Mouse (Mus musculus): ENCODE data around the gene Pltp. TPM values are rescaled to one million over a fixed set of nuclear protein-coding genes. Genes with fewer than 3 reads are reported as not detected.
"Not testable (repeated sequence)": the region's sequence is repeated elsewhere in the genome, so short reads cannot be mapped to it uniquely, and the experiment has no call there.

Pltp gene
- polyA plus RNA-seq, 1 experiment from 2014 or later: 57.1 TPM

GRCm38 (mm10) chr2:164877376-164878215 is 20.1 kb upstream of the Pltp start:
- H3K9me3 ChIP-seq; H3K27me3 ChIP-seq; H3K9ac ChIP-seq; H3K36me3 ChIP-seq; H3K27ac ChIP-seq; ATAC-seq (ENCODE audit: insufficient number of reproducible peaks, low FRiP score, low TSS enrichment, low read depth): not testable (repeated sequence)
- H3K4me1 ChIP-seq: peaks cover 32% of the 10 kb centered on the region
- peak overlapping the region; percentile 92; the same call in 1 of the 2 replicates for H3K4me3 ChIP-seq
- WGBS: 71% methylated on average over 11 of the region's 11 CpGs
- peak overlapping the region; percentile 83; the same call in 1 of the 2 replicates for H3K4me2 ChIP-seq

DNA sequence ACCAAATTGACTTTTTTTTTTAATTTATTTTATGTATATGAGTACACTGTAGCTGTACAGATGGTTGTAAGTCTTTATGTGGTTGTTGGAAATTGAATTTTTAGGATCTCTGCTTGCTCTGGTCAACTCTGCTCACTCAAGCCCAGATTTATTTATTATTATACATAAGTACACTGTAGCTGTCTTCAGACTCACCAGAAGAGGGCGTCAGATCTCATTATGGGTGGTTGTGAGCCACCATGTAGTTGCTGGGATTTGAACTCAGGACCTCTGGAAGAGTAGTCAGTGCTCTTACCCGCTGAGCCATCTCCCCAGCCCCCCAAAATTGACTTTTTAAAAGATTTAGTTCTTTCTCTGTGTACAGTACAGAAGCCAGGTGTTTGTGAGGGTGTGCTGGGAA is 18.1 kb upstream of the Pltp start:
- not testable (repeated sequence) for ATAC-seq (ENCODE audit: insufficient number of reproducible peaks, low FRiP score, low TSS enrichment, low read depth); H3K9me3 ChIP-seq; H3K9ac ChIP-seq; H3K4me3 ChIP-seq; H3K4me2 ChIP-seq; H3K27ac ChIP-seq; H3K27me3 ChIP-seq; H3K36me3 ChIP-seq
- H3K4me1 ChIP-seq: peaks cover 28% of the 10 kb centered on the region
- 42% methylated on average over 2 of the region's 2 CpGs for WGBS

- peak; percentile 11; the same call in 1 of the 2 replicates for ATAC-seq (ENCODE audit: insufficient number of reproducible peaks, low FRiP score, low TSS enrichment, low read depth)
- Histone ChIP-seq H3K4me1 (peaks cover 22% of the 10 kb centered on the region), H3K27me3 (no peaks in the 10 kb centered on the region), H3K4me3 (no peak overlapping the region), H3K27ac (peak overlapping the region; percentile 57), H3K36me3 (peaks cover 5% of the 10 kb centered on the region; the same call in 1 of the 2 replicates), H3K4me2 (no peak overlapping the region), H3K9me3 (no peaks in the 10 kb centered on the region), H3K9ac (no peak overlapping the region)
- WGBS: 25% methylated on average over 1 of the region's 1 CpGs
These were observed 16.8 kb upstream of the Pltp start for GRCm38 (mm10) chr2:164874239-164874769.

DNA sequence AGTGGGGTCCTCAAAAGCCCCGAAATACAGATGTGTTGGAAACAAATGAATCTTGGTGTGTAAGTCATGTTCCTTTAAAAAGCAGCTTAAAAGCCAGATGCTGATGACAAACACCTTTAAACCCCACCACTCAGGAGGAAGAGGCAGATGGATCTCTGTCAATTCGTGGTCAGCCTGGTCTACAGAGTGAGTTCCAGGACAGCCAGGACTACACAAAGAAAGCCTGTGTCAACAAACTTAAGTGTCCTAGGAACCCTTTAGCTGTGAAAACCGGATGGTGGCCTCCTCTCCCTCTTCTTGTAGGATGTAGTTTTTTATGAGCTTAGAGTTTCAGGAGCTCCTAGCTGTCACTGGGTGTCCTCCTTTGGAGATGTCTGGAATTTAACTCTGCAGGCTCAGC is 16.1 kb upstream of the Pltp start:
- no peaks in the 10 kb centered on the region for H3K9me3 ChIP-seq
- no peak for ATAC-seq (ENCODE audit: insufficient number of reproducible peaks, low FRiP score, low TSS enrichment, low read depth)
- peaks cover 20% of the 10 kb centered on the region for H3K4me1 ChIP-seq
- H3K9ac ChIP-seq: no peak overlapping the region
- H3K4me2 ChIP-seq: no peak overlapping the region
- 54% methylated on average over 3 of the region's 3 CpGs for WGBS
- peak overlapping the region; percentile 57; the same call in 1 of the 2 replicates for H3K27ac ChIP-seq
- no peaks in the 10 kb centered on the region for H3K27me3 ChIP-seq
- H3K4me3 ChIP-seq: no peak overlapping the region
- H3K36me3 ChIP-seq: peaks cover 5% of the 10 kb centered on the region; the same call in 1 of the 2 replicates

GRCm38 (mm10) chr2:164871602-164872303 is 14.2 kb upstream of the Pltp start:
- no peaks in the 10 kb centered on the region for H3K36me3 ChIP-seq
- H3K9ac ChIP-seq: no peak overlapping the region
- ATAC-seq (ENCODE audit: insufficient number of reproducible peaks, low FRiP score, low TSS enrichment, low read depth): no peak
- H3K9me3 ChIP-seq: peaks cover 3% of the 10 kb centered on the region; the same call in 1 of the 2 replicates
- H3K27ac ChIP-seq: no peak overlapping the region
- H3K4me1 ChIP-seq: peaks cover 13% of the 10 kb centered on the region
- H3K27me3 ChIP-seq: no peaks in the 10 kb centered on the region
- 59% methylated on average over 6 of the region's 6 CpGs for WGBS
- H3K4me2 ChIP-seq: no peak overlapping the region
- no peak overlapping the region for H3K4me3 ChIP-seq

DNA sequence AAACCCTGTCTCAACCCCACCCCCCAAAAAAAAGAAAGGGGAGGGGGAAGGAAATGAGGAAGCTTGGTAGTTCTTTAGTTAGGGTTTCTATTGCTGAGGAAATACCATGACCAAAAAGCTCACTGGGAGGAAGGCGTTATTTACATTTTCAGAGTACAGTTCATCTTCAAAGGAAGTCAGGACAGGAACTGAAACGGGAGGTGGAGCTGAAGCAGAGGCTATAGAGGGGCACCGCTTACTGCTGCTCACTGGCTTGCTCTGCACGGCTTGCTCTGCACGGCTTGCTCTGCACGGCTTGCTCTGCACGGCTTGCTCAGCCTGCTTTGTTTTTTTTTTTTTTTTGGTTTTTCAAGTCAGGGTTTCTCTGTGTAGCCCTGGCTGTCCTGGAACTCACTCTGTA is 11.0 kb upstream of the Pltp start:
- Histone ChIP-seq H3K4me3 (no peak overlapping the region), H3K9me3 (peaks cover 3% of the 10 kb centered on the region; the same call in 1 of the 2 replicates), H3K36me3 (no peaks in the 10 kb centered on the region), H3K9ac (no peak overlapping the region), H3K27ac (no peak overlapping the region), H3K4me2 (no peak overlapping the region), H3K27me3 (no peaks in the 10 kb centered on the region), H3K4me1 (no peaks in the 10 kb centered on the region; the same call in 1 of the 2 replicates)
- no peak for ATAC-seq (ENCODE audit: insufficient number of reproducible peaks, low FRiP score, low TSS enrichment, low read depth)
- 74% methylated on average over 7 of the region's 7 CpGs for WGBS

GRCm38 (mm10) chr2:164867566-164867965 is 10.1 kb upstream of the Pltp start:
- no peak overlapping the region for H3K4me2 ChIP-seq
- peaks cover 3% of the 10 kb centered on the region; the same call in 1 of the 2 replicates for H3K9me3 ChIP-seq
- ATAC-seq (ENCODE audit: insufficient number of reproducible peaks, low FRiP score, low TSS enrichment, low read depth): no peak
- no peak overlapping the region for H3K4me3 ChIP-seq
- H3K36me3 ChIP-seq: no peaks in the 10 kb centered on the region
- H3K4me1 ChIP-seq: peaks cover 1% of the 10 kb centered on the region; the same call in 1 of the 2 replicates
- WGBS: 91% methylated on average over 7 of the region's 7 CpGs
- H3K9ac ChIP-seq: no peak overlapping the region
- peak overlapping the region; percentile 48; the same call in 1 of the 2 replicates for H3K27ac ChIP-seq
- H3K27me3 ChIP-seq: no peaks in the 10 kb centered on the region

- ATAC-seq (ENCODE audit: insufficient number of reproducible peaks, low FRiP score, low TSS enrichment, low read depth): no peak; the same call in 1 of the 2 replicates
- peaks cover 3% of the 10 kb centered on the region; the same call in 1 of the 2 replicates for H3K9me3 ChIP-seq
- peaks cover 7% of the 10 kb centered on the region for H3K4me1 ChIP-seq
- no peak overlapping the region for H3K4me3 ChIP-seq
- H3K27me3 ChIP-seq: no peaks in the 10 kb centered on the region
- H3K4me2 ChIP-seq: no peak overlapping the region
- H3K27ac ChIP-seq: peak overlapping the region; percentile 48; the same call in 1 of the 2 replicates
- 51% methylated on average over 16 of the region's 16 CpGs for WGBS
- H3K36me3 ChIP-seq: no peaks in the 10 kb centered on the region
- no peak overlapping the region for H3K9ac ChIP-seq
These were observed 9.4 kb upstream of the Pltp start for GRCm38 (mm10) chr2:164866741-164867551.

GRCm38 (mm10) chr2:164864593-164864992 is 7.1 kb upstream of the Pltp start:
- H3K9me3 ChIP-seq: peaks cover 3% of the 10 kb centered on the region; the same call in 1 of the 2 replicates
- H3K4me3 ChIP-seq: no peak overlapping the region
- no peak overlapping the region for H3K4me2 ChIP-seq
- no peak overlapping the region for H3K27ac ChIP-seq
- no peaks in the 10 kb centered on the region for H3K36me3 ChIP-seq
- H3K4me1 ChIP-seq: peaks cover 13% of the 10 kb centered on the region
- WGBS: 63% methylated on average over 4 of the region's 4 CpGs
- peaks cover under 1% of the 10 kb centered on the region; the same call in 1 of the 2 replicates for H3K27me3 ChIP-seq
- H3K9ac ChIP-seq: no peak overlapping the region
- ATAC-seq (ENCODE audit: insufficient number of reproducible peaks, low FRiP score, low TSS enrichment, low read depth): no peak

DNA sequence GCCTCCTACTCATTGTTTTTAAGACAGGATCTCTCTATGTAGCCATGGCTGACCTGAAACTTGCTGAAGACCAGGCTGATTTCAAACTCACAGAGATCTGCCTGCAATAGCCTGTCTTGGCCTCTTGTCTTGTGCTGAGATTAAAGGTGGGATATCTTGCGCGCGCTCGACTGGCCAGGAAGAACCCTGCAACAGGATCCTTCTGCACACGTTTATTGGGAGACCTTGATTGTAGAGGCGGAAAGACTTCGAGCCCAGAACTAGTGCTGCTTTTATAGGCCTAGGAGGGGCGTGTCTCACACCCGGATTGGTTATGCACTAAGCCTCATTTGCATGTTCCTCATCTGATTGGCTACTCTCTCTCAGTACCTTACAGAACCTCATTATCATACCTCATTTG is 5.9 kb upstream of the Pltp start:
- H3K27ac ChIP-seq; H3K4me3 ChIP-seq; H3K4me2 ChIP-seq; H3K9me3 ChIP-seq; H3K36me3 ChIP-seq; ATAC-seq (ENCODE audit: insufficient number of reproducible peaks, low FRiP score, low TSS enrichment, low read depth); H3K9ac ChIP-seq: not testable (repeated sequence)
- peaks cover 13% of the 10 kb centered on the region for H3K4me1 ChIP-seq
- 89% methylated on average over 9 of the region's 9 CpGs for WGBS
- peaks cover 11% of the 10 kb centered on the region; the same call in 1 of the 2 replicates for H3K27me3 ChIP-seq
